23 mouse cellular contexts compared by ENCODE assay signal in the genomic region with DNA sequence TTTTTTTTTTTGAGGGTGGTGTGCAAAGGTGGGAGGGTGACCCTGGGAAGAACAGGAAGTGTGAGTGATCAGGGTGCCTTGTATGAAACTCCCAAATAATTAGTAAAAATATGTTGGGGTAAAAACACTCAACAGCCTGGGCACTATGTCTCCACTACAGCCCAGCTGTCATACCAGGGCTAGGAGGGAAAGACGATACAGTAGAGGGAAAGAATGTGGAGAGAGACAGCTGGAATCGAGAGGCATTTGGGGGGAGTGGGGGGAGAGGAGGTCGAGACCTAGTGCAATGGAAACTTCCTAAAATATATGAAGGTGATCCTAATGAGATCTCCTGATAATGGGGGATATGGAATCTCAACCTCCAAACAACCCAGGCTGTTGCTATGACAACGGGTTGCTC.
"Had no signal": no experiment of that assay in that cellular context is flagged by ENCODE, and none has a peak within 500 bp of the region (broad histone marks: within the 10 kb centered on the region; RNA-seq: fewer than 3 reads in every experiment).

No protein-coding gene starts in this region.

- H3K9me3 ChIP-seq: hindbrain, embryonic 13.5 days; hindbrain, embryonic 15.5 days; kidney, embryonic 15.5 days; liver, embryonic 13.5 days had no signal

- H3K27ac ChIP-seq: gastrocnemius, adult 2 months; hindbrain, embryonic 13.5 days; hindbrain, embryonic 15.5 days; hindbrain, postnatal 0 days; kidney, embryonic 15.5 days; kidney, postnatal 0 days; layer of hippocampus, adult 2 months; left cerebral cortex, adult 2 months; limb, embryonic 13.5 days; liver, embryonic 13.5 days had no signal

- H3K4me2 ChIP-seq: heart, embryonic 12.5 days; hindbrain, embryonic 13.5 days; hindbrain, embryonic 15.5 days; kidney, embryonic 15.5 days; limb, embryonic 13.5 days; liver, embryonic 11.5 days; liver, embryonic 13.5 days had no signal

- DNase-seq: gastrocnemius, adult 2 months; gastrocnemius, postnatal 10 days; gastrocnemius, postnatal 25 days; heart, adult 18-20 months; heart, postnatal 10 days; heart, postnatal 36 days; kidney, adult 11 months; kidney, adult 2 months; kidney, adult 9 months; kidney, postnatal 4 days; liver; liver, embryonic 13.5 days had no signal

- H3K9ac ChIP-seq: heart, embryonic 12.5 days; hindbrain, embryonic 13.5 days; hindbrain, embryonic 15.5 days; kidney, embryonic 15.5 days; limb, embryonic 13.5 days; liver, embryonic 13.5 days had no signal

- H3K4me1 ChIP-seq: heart, embryonic 12.5 days; hindbrain, embryonic 13.5 days; hindbrain, embryonic 15.5 days; kidney, embryonic 15.5 days; limb, embryonic 13.5 days; liver, embryonic 13.5 days had no signal

- ATAC-seq: hindbrain, postnatal 0 days; intestine, embryonic 16.5 days had no signal

- H3K27me3 ChIP-seq: heart, embryonic 12.5 days; hindbrain, embryonic 13.5 days; hindbrain, embryonic 15.5 days; kidney, embryonic 15.5 days; limb, embryonic 13.5 days; liver, embryonic 13.5 days had no signal

- H3K4me3 ChIP-seq: gastrocnemius, adult 2 months; heart, embryonic 12.5 days; hindbrain, embryonic 13.5 days; hindbrain, embryonic 15.5 days; kidney, embryonic 15.5 days; layer of hippocampus, adult 2 months; left cerebral cortex, adult 2 months; limb, embryonic 13.5 days; liver, embryonic 13.5 days had no signal
